Mouse (Mus musculus): ENCODE results near the gene Aph1a. TPM values are rescaled to one million over a fixed set of nuclear protein-coding genes. Genes with fewer than 3 reads are reported as not detected.
"Not testable (repeated sequence)": the region's sequence is repeated elsewhere in the genome, so short reads cannot be mapped to it uniquely, and the experiment has no call there.

Aph1a gene
- total RNA-seq, 2 experiments from 2014 or later: 72.2 to 83.3 TPM

- DNase-seq: no peak
Observed at GRCm38 (mm10) chr3:95887596-95887995, 6.2 kb upstream of the Aph1a start.

GRCm38 (mm10) chr3:95889664-95890063 is 4.1 kb upstream of the Aph1a start:
- DNase-seq: no peak

GRCm38 (mm10) chr3:95891211-95892065 is 2.3 kb upstream of the Aph1a start, which contains the start of gene BC028528:
Gene BC028528 (minus strand): TSS chr3:95892005.
- DNase-seq: no peak

GRCm38 (mm10) chr3:95892066-95893052 is 1.4 kb upstream of the Aph1a start:
- DNase-seq: no peak

- DNase-seq: no peak
Observed at GRCm38 (mm10) chr3:95893126-95893525, 643 bp upstream of the Aph1a start.

- DNase-seq: peak; percentile 40 to 43
Observed at GRCm38 (mm10) chr3:95894317-95895160, 770 bp downstream of the Aph1a start.

GRCm38 (mm10) chr3:95895501-95895900 is 1.7 kb downstream of the Aph1a start:
- DNase-seq: not testable (repeated sequence)

- no peak for DNase-seq
Observed at GRCm38 (mm10) chr3:95899800-95900524, 6.2 kb downstream of the Aph1a start.

GRCm38 (mm10) chr3:95901616-95902372 is 8.0 kb downstream of the Aph1a start:
- no peak for DNase-seq

GRCm38 (mm10) chr3:95902373-95902625 is 8.5 kb downstream of the Aph1a start:
- DNase-seq: no peak

GRCm38 (mm10) chr3:95902643-95903042 is 8.9 kb downstream of the Aph1a start:
- no peak for DNase-seq

- no peak for DNase-seq
Observed at GRCm38 (mm10) chr3:95903753-95904502, 10.2 kb downstream of the Aph1a start.

- DNase-seq: no peak
Observed at GRCm38 (mm10) chr3:95904568-95904967, 10.8 kb downstream of the Aph1a start, which contains the start of gene Car14. Gene Car14 (minus strand): TSS chr3:95904691.

- DNase-seq: peak; percentile 57 to 60
Observed at GRCm38 (mm10) chr3:95905146-95905939, 11.6 kb downstream of the Aph1a start.

- DNase-seq: no peak
Observed at GRCm38 (mm10) chr3:95905940-95906492, 12.2 kb downstream of the Aph1a start.

GRCm38 (mm10) chr3:95906860-95907259 is 13.1 kb downstream of the Aph1a start:
- DNase-seq: no peak

GRCm38 (mm10) chr3:95907613-95908012 is 13.8 kb downstream of the Aph1a start:
- no peak for DNase-seq

GRCm38 (mm10) chr3:95914706-95915105 is 20.9 kb downstream of the Aph1a start:
- DNase-seq: no peak

- no peak for DNase-seq
Observed at GRCm38 (mm10) chr3:95916760-95917159, 23.0 kb downstream of the Aph1a start.
